Comparison of ENCODE assay signal across 8 mouse cellular contexts in the genomic region with DNA sequence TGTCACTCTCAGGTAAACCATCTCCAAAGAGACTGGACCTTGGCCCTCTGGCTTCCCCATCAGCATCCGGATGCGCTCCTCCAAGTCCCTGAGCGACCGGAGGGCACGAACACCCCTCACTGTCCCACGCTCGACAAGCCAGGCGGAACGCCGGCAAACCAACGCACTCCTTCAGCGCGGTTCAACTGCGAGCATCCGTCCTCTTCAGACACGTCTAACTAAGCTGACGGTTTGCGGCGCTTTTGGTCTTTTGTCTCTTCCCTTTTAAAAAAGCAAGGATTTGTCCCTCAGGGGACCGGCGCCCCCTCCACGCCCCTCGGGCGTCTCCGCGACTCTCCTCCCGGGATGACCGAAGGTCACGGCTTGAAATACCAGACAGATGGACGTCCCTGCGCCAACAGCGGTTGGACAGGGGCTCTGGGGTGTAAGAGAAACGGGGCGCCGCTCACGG. TPM values are rescaled to one million over a fixed set of nuclear protein-coding genes. Genes with fewer than 3 reads are reported as not detected.
DNase-seq lines count a peak whose midpoint lies in the region; ATAC-seq lines count a peak whose summit lies in the region.

No protein-coding gene starts in this region.

- DNase-seq in heart, adult 8-10 months (ENCODE audit: low spot score), result no peak
- DNase-seq in ZHBTc4 (ENCODE audit: low read depth, low spot score) (peak; percentile 54), adipocyte (ENCODE audit: low spot score) (no peak)
- no peak for DNase-seq in gastrocnemius, adult 18-20 months (ENCODE audit: low spot score)
- no peak for DNase-seq in urinary bladder, postnatal 25 days (ENCODE audit: low spot score)

- peak overlapping the region; percentile 99 for H3K4me2 ChIP-seq in heart, embryonic 12.5 days
- H3K4me2 ChIP-seq in hindbrain, embryonic 12.5 days (replicated peaks), result peak overlapping the region; percentile 99
- peak overlapping the region; percentile 95 for H3K4me2 ChIP-seq in midbrain, embryonic 12.5 days (replicated peaks)

- peak overlapping the region; percentile 72 for H3K4me3 ChIP-seq in heart, embryonic 12.5 days
- peak overlapping the region; percentile 61 for H3K4me3 ChIP-seq in hindbrain, embryonic 12.5 days
- peak overlapping the region; percentile 66 for H3K4me3 ChIP-seq in midbrain, embryonic 12.5 days

- 0 out of 2 replicates have a peak, but pooled peaks have one; percentile 45 for ATAC-seq in heart, embryonic 12.5 days (ENCODE audit: insufficient number of reproducible peaks, low FRiP score)
- ATAC-seq in hindbrain, embryonic 12.5 days (ENCODE audit: low FRiP score), result 0 out of 2 replicates have a peak, but pooled peaks have one; percentile 11
- ATAC-seq in midbrain, embryonic 12.5 days (ENCODE audit: low FRiP score, low read depth), result peak; percentile 12; the same call in 1 of the 2 replicates

- no peaks in the 10 kb centered on the region for H3K36me3 ChIP-seq in heart, embryonic 12.5 days
- H3K36me3 ChIP-seq in hindbrain, embryonic 12.5 days, result no peaks in the 10 kb centered on the region
- H3K36me3 ChIP-seq in midbrain, embryonic 12.5 days, result no peaks in the 10 kb centered on the region

- no peaks in the 10 kb centered on the region for H3K9me3 ChIP-seq in heart, embryonic 12.5 days (replicated peaks)
- no peaks in the 10 kb centered on the region for H3K9me3 ChIP-seq in hindbrain, embryonic 12.5 days (replicated peaks)
- H3K9me3 ChIP-seq in midbrain, embryonic 12.5 days, result no peaks in the 10 kb centered on the region

- H3K4me1 ChIP-seq in heart, embryonic 12.5 days (replicated peaks), result peaks cover 13% of the 10 kb centered on the region
- peaks cover 22% of the 10 kb centered on the region for H3K4me1 ChIP-seq in hindbrain, embryonic 12.5 days
- H3K4me1 ChIP-seq in midbrain, embryonic 12.5 days, result peaks cover 20% of the 10 kb centered on the region

- peak overlapping the region; percentile 67 for H3K9ac ChIP-seq in heart, embryonic 12.5 days
- H3K9ac ChIP-seq in hindbrain, embryonic 12.5 days, result peak overlapping the region; percentile 59
- peak overlapping the region; percentile 50; the same call in 1 of the 2 replicates for H3K9ac ChIP-seq in midbrain, embryonic 12.5 days (replicated peaks)

- H3K27me3 ChIP-seq in heart, embryonic 12.5 days (replicated peaks), result peaks cover 82% of the 10 kb centered on the region
- H3K27me3 ChIP-seq in hindbrain, embryonic 12.5 days, result peaks cover 83% of the 10 kb centered on the region
- H3K27me3 ChIP-seq in midbrain, embryonic 12.5 days, result peaks cover 79% of the 10 kb centered on the region

- no peak overlapping the region for H3K27ac ChIP-seq in heart, embryonic 12.5 days (ENCODE audit: poor library complexity, severe bottlenecking)
- no peak overlapping the region for H3K27ac ChIP-seq in hindbrain, embryonic 12.5 days
- no peak overlapping the region for H3K27ac ChIP-seq in midbrain, embryonic 12.5 days (replicated peaks)

- under 1% methylated on average over 36 of the region's 36 CpGs for WGBS in heart, embryonic 12.5 days
- under 1% methylated on average over 36 of the region's 36 CpGs for WGBS in hindbrain, embryonic 12.5 days
- under 1% methylated on average over 36 of the region's 36 CpGs for whole genome bisulfite sequencing in midbrain, embryonic 12.5 days

RNA-seq across cellular contexts. Expression of a gene that starts 0.5 kb away (rescaled TPM):
- polyA plus RNA-seq in heart, embryonic 12.5 days (2016; fragmentation: Nextera tagmentation; extraction: Ambion mirVana), result 8.6 and 9.6 TPM in 2 replicates
- 1 to 10 TPM; 1.5 to 2.2 (median 1.6) TPM for total RNA-seq in heart, adult 8-10 months (2022)
- polyA plus RNA-seq in hindbrain, embryonic 12.5 days (2016; fragmentation: Nextera tagmentation; extraction: Ambion mirVana), result 1.1 and 1.9 TPM in 2 replicates
- polyA plus RNA-seq in midbrain, embryonic 12.5 days (2016; fragmentation: Nextera tagmentation; extraction: Ambion mirVana), result 0.27 and 0.42 TPM in 2 replicates
- total RNA-seq in gastrocnemius, adult 18-20 months (2021), result not detected

RNA-seq across cellular contexts. Expression of a gene that starts 57.4 kb away (rescaled TPM):
- 15.1 and 15.2 TPM in 2 replicates for polyA plus RNA-seq in heart, embryonic 12.5 days (2016; fragmentation: Nextera tagmentation; extraction: Ambion mirVana)
- 1 to 10 TPM; 7.1 to 9.5 (median 8.9) TPM for total RNA-seq in heart, adult 8-10 months (2022)
- polyA plus RNA-seq in hindbrain, embryonic 12.5 days (2016; fragmentation: Nextera tagmentation; extraction: Ambion mirVana), result 57.5 and 61.0 TPM in 2 replicates
- polyA plus RNA-seq in midbrain, embryonic 12.5 days (2016; fragmentation: Nextera tagmentation; extraction: Ambion mirVana), result 54.1 and 62.0 TPM in 2 replicates
- 1 to 10 TPM; 1.2 to 2.2 TPM for total RNA-seq in gastrocnemius, adult 18-20 months (2021)
